Mouse (Mus musculus): ENCODE data around the gene Fbxo6.

Gene Fbxo6

DNA sequence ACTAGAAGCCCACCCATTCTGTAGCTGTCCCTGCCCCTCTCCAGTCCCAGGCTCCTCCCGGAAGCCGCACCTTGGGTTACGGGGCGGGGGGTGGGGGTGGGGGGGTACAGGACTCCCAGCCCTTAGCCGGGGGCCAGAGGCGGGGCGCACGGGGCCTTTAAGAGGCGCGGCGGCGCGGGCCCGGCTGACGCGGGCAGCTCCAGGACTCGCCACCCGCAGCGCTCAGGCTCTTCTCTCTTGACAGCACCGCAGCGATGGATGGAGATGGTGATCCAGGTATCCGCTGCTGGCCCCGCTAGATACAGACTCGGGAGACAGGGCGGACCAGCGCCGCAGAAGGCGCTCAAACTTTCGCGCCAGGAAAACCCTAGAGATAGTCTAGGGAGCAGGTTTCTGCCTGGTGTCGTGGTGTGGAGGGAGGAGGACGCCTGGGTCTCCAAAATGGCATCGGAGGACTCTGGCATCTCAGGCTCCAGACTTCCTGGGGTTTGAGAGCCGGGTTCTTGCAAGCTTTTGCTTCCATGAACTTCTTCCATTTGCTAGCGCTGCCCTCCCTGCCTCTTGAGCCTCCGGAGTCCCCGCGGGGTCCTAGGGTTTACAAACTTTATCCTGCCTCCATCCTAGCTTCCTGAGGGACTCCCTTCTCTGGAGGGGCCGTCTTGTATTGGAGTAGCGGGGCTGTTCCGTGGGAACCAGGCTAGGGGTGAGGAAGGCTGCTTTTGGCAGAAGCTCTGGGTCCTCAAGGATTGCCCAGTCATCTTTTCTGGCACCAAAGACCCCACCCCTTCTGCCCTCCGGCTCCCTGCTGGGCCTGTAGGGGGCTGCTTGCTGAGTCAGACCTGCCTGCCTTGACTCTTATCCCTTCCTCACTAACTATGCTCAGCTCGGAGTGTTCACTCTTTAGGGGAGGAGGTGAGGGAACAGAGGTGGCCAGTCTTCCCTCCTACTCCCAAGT lies 8.8 kb upstream of the Fbxo6 start, which contains the start of the genes Fbxo44 and Fbxo2:
Gene Fbxo44 (minus strand): TSS at position 47 of the 955 bp plus-strand sequence.
Gene Fbxo2 (plus strand): TSS at position 186 of the 955 bp plus-strand sequence.
- peak; percentile 35 for DNase-seq (ENCODE audit: low spot score)

DNA sequence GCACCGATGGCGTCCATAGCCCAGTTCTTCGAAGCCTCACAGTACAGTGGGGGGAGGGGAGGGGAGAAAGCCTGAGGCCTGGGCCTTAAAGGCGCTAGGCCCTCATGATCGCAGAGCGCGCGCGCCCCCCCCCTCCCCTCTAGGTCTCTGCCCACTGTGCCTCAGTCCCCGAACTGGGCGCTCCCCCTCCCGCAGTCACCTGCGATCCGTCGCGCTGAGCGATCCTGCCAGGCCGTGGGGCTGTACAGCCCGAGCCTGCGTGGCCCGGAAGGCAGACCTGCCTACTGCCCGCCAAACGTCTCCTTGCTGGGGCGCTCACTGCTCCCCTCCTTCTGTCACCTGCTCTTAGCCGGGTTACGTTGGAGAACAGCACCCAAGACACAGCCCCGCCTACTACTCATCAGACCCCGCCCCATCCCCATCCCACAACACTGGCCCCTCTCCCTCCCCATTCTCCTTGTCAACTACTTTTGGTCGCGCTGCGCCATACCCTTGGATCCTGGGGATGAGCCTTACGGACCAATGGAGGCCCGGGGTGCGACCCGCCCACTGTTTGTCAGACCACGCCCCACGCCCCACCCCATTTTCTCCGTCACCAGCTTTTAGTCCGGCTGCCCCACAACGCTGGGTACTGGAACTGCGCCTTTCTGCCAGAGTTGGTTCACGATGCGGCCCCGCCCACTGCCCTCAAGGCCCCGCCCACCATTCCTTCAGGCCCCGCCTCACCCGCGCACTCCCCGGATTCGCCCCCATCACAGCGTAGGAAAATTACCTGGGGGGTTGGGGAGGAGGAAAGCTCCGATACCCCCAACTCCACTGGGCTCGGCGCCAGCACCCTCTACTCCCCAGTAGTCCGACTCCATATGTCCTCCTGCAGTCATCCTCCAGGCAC lies 7.8 kb upstream of the Fbxo6 start:
- DNase-seq (ENCODE audit: low spot score), result peak; percentile 91

GRCm38 (mm10) chr4:148158436-148159348 lies 6.8 kb upstream of the Fbxo6 start:
- DNase-seq (ENCODE audit: low spot score), result no peak

GRCm38 (mm10) chr4:148154982-148155381 lies 3.0 kb upstream of the Fbxo6 start:
- peak; percentile 68 for DNase-seq (ENCODE audit: low spot score)

GRCm38 (mm10) chr4:148154006-148154405 lies 2.1 kb upstream of the Fbxo6 start:
- no peak for DNase-seq (ENCODE audit: low spot score)

DNA sequence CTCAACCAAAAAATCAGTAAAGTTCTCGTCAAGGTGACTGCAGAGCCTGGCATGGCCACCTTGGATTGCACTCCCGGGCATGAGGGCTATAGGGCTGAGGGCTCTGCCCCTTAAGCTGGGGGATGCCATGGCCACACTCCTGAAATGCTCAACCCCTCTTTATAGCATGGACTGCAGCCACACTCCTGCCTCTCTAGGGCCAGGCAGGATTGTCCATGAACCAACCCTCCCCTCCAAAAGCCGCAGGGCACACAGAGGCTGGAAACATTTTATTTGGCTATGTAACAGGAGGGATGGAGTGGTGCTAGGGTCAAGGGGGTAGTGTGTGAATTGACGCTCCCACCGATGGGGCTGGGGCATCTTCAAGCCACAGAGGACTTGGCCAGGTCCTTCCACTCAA lies 607 bp upstream of the Fbxo6 start:
- DNase-seq (ENCODE audit: low spot score), result no peak

DNA sequence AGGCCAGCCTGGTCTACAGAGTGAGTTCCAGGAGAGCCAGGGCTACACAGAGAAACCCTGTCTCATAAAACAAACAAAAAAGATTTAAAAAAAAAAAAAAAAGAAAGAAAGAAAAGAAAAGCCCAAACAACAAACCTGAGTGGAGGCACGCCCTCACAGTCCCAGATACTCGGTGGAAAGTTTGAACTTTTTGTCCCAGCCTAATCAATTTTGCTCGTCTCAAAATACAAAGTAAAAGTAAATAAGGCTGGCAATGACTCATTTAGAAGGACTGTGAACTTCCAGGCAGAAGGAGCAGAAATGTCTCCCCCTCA lies 1.0 kb downstream of the Fbxo6 start:
- no peak for DNase-seq (ENCODE audit: low spot score)

- peak; percentile 34 for DNase-seq (ENCODE audit: low spot score)
Measured at GRCm38 (mm10) chr4:148150242-148150641, 1.7 kb downstream of the Fbxo6 start.

DNA sequence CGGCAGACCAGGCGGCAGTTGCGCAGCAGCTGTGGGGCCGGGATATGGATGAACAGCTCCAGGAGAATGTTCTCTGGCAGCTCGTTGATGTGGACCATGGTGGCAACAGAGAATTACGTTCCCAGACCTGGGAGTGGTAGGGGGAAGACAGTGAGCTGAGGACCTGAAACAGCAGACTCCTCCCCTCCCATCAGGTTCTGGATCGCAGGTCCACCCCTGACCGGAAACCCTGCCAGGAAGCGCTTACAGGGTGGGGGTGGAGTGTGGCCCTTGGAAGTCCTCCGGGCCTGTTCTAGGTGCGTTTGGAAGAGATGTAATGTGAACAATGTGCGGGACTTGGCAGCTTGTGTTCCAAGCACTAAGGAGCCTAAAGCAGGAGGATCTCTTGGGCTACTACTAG lies 2.4 kb downstream of the Fbxo6 start:
- no peak for DNase-seq (ENCODE audit: low spot score)

GRCm38 (mm10) chr4:148147714-148148113 lies 4.2 kb downstream of the Fbxo6 start:
- no peak for DNase-seq (ENCODE audit: low spot score)

- DNase-seq (ENCODE audit: low spot score), result no peak
Measured at GRCm38 (mm10) chr4:148143721-148144120, 8.2 kb downstream of the Fbxo6 start.

- peak; percentile 92 for DNase-seq (ENCODE audit: low spot score)
Measured at GRCm38 (mm10) chr4:148140098-148141011, 11.6 kb downstream of the Fbxo6 start.

GRCm38 (mm10) chr4:148139767-148140097 lies 12.2 kb downstream of the Fbxo6 start:
- no peak for DNase-seq (ENCODE audit: low spot score)

DNA sequence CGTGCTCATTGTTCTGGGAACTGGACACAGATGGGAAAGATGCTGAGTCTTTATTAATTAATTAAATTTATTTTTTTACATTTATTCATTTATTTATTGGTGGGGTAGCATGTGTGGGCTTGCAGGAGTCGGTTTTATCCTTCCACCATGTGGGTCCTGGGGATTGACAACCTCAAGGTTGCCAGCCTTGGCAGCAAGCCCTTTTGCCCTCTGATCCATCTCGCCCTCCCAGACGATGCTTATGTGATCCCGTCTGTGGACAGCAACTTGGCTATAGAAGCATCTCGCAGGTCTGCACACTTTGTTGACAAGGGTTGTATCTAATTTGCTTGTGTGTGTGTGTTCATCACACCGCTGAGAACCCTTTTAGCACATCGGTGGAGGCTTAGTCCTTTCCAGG lies 14.4 kb downstream of the Fbxo6 start:
- no peak for DNase-seq (ENCODE audit: low spot score)

- DNase-seq (ENCODE audit: low spot score), result no peak
Measured at GRCm38 (mm10) chr4:148134988-148135387, 17.0 kb downstream of the Fbxo6 start.

DNA sequence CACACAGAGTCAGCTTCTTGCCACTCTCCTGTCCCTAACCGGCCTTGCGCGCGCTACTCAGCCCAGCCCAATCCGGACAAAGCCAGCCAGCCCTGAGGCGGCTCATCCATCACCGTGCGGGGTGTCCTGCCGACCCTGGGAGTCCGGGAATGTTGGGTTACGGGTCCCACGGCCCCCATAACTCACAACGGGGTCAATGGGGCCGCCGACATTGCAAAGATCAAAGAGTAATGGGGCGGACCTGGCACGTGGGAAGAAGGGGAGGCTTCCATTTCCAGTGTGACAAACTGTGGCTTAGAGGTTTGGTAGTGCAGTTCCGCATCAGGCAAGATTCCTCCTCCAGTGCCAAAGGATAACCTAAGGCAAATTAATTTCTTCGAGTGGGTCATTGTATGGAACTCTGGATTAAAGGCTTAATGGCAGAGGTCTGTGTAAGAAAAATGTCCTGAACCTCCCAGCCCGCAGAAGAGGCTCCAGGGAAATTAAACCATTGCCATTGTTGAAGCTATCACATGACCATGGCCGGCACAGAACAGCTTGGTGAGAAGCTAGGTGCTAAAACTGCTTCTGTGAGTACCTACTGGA lies 20.4 kb downstream of the Fbxo6 start:
- DNase-seq (ENCODE audit: low spot score), result no peak

GRCm38 (mm10) chr4:148130561-148131413 lies 21.2 kb downstream of the Fbxo6 start, which contains the start of gene Draxin:
Gene Draxin, minus strand, starts transcription at chr4:148130698.
- no peak for DNase-seq (ENCODE audit: low spot score)

DNA sequence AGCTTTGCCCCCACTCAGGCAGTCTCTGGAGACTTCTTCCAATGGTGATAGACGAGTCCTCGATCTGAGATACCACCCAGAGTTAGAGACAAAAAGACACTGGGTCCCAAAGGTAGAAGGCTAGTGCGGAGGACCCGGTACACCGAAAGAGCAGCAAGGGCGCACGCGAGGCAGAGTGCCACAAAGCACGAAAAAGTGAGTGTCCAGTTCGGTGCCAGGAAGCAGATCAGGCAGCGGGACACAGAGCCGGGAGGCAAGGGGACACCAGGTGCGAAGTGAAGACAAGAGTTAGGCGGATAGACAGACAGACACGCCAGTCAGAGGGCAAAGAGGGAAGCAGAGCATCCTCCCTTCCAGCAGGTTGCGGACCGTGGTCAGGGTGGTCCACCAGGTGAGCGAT lies 21.8 kb downstream of the Fbxo6 start, which contains the start of gene Mad2l2:
Gene Mad2l2 (plus strand): TSS at position 252 of the 400 bp plus-strand sequence.
- DNase-seq (ENCODE audit: low spot score), result no peak

- DNase-seq (ENCODE audit: low spot score), result no peak
Measured at GRCm38 (mm10) chr4:148128672-148129071, 23.3 kb downstream of the Fbxo6 start.
